Mouse (Mus musculus) thymus, postnatal 10 days (tissue): Measurements from ENCODE around the gene Mlf2.
"Not testable (repeated sequence)": the region's sequence is repeated elsewhere in the genome, so short reads cannot be mapped to it uniquely, and the experiment has no call there.

Experiments used
- DNase-seq, 2 experiments: peaks; one replicate each; pipeline ENCODE4 v3.0.0; 2021; ENCODE audit warnings: low spot score in 2 of 2

The Mlf2 gene

GRCm38 (mm10) chr6:124930754-124931524 is at the start of gene Mlf2:
Gene Mlf2, plus strand, starts transcription at chr6:124931386.
- peak; percentile 98 to 99 for DNase-seq

DNA sequence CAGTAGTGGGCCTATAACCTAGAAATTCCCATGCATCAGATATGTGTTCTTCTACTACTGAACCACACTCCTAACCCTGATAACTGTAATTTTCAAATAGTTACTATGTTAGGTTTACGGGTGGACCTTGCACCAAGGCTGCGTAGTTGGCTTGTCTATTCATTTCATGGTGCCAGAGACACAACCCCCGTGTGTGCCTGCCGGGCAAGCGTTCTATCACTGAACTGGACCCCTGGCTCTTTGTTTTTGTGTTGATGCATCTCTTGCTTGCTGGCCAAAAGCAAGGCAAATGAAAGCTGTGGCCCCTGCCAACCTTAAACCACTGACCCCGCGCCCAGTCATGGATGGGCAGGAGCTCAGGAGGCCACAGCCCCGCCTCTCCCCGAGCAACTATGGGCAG is 49.4 kb upstream of the Mlf2 start:
- DNase-seq = no peak

DNA sequence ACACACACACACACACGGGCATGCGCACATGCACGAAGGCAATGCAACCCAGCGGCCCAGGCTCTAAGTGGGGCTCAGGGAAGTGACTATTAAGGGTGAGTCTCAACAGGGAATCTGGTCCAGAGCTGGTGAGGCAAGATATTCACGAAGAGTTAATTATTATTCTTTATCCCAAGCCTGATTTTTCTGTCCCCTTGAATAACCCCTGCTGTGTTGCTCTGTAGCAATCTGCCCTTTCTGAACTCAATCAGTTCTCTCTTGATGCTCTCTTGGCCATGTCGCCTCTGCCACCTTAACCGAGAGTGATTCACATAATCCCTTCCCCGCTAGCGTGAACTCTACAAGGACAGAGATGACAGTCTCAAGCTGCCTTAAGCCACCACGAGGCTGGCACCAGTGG is 47.8 kb upstream of the Mlf2 start:
- no peak for DNase-seq

- peak; percentile 76 to 80 for DNase-seq
Measured at GRCm38 (mm10) chr6:124884714-124885500, 46.3 kb upstream of the Mlf2 start.

- peak; percentile 54 to 70 for DNase-seq
Measured at GRCm38 (mm10) chr6:124885956-124886381, 45.2 kb upstream of the Mlf2 start.

DNA sequence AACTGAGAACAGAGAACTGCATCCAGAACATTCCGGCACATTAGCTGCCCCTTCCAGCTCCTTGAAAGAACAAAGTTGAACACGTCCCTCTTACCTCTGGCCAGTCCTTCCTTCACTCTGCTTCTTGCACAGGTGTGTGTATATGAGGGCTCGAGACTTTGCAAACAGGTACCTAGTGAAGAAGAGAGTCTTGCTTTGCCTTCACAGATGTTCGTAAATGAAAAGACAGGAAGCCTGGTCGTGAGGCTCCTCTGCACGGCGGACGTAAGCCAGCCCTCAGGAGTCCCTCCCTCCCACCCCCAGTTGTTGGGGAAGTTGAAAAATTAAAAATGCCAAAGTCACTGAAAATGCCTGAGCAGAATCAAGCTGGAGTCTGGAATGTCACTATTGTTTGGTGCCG is 43.2 kb upstream of the Mlf2 start, which contains the start of gene Cd4:
Gene Cd4, minus strand, starts transcription at position 236 of the 400 bp plus-strand sequence.
- DNase-seq = peak; percentile 57 to 65

DNA sequence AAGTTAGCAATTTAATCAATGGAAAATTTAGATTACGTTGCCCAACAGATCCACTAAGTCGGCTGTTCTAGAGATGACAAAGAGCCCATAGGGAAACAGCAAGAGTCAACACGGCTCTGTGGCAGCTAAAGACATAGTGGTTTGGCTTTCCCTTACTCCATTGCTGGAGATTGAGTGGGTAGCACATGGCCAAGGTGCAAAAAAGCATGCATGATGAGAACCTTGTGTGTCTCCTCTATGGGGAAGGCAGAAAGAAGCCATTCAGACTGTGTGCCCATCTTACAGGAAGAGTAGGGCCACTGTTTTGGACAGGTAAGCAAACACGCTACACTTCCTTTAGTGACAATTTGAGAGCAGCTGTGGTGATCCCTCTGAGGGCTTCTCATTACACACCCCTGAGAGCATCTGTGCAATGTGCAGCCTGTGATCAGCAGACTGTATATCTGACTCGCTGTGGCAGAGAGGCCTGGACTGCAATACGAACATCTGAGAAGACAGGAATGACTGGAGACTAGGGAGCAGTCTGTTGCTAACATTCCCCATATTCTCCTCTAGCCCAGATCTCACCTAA is 42.5 kb upstream of the Mlf2 start:
- no peak for DNase-seq

DNA sequence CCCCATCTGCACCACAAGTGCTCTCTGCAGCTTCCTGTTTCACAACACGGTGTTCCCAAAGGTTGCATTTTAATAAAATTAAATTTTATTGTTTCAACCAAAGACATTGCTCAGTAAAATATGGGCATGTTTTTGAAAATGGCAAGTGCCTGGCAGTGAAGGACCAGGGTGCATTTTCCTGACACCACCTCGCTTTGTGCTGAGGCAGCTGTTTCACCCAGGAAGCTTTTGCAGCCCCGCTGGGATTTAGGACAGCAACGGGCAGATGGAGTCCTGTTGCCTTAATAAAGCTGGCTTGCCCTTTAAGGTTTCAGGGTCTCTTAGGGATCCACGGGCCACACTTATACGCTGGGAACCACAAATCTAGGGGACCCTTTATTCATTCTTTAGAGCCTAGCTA is 40.2 kb upstream of the Mlf2 start:
- DNase-seq = no peak

DNA sequence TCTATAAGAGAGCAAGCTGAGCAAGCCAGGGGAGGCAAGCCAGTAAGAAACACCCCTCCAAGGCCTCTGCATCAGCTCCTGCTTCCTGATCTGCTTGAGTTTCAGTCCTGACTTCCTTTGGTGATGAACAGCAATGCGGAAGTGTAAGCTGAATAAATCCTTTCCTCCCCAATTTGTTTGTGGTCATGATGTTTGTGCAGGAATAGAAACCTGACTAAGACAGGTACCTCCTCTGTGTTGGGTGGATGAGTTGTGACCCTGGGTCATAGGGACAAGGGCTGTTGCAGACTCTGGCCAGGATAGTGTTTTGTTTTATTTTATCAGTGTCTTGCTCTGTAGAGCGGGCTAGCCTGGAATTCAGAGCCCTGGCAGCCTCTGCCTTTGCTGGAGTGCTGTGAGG is 37.1 kb upstream of the Mlf2 start:
- not testable (repeated sequence) for DNase-seq

DNA sequence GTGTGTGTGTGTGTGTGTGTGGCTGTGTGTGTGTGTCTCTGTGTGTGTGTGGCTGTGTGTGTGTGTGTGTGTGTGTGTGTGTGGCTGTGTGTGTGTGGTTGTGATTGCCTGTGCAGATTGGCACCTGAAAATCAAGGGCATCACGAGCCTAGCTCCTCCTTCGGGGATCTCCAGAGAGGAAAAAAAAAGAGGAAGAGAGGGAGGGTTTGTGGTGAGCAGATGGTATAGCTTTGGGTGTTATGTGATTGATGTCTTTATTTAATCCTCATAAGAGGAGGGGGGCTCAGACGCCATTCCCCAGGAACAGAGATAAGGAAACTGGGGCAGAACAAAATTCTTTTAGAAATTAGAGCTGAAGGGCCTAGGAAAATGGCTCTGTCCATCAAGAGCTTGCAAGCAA is 32.8 kb upstream of the Mlf2 start:
- no peak for DNase-seq

DNA sequence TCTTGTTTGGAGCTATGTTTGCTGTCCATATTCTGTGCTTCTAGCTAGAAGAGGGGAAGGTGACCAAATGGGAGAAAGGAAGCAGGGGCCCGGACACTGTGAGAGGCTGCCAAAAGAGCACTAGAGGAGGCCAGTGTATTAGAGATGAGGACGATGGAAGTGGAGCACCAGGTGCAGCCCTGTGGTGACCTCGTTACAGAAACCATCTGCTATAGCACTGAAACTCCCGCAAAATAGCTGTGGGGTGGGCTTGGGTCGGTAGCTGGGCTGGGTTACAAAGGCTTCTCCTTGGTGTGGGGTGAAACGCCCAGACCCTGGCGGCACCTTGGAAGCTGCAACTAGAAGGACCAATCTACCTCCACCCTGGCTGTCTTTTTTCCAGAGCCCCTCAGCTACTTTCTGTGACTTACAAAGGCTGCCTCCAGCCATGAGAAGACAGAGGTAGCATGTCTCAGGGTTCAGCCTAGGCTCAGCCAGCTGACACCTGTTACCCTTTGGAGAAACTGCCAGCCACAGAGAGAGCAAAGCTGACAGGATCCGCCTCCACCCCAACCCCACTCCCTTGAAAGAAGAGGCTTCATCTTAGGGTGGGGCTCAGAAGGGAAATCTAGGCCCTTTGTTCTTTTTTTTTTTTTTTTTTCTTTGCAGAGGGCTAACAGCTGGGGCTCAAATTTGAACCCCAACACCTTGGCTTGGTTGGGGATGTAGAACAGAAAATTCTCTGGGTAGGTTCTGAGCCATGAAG is 31.0 kb upstream of the Mlf2 start:
- peak; percentile 84 to 93 for DNase-seq

DNA sequence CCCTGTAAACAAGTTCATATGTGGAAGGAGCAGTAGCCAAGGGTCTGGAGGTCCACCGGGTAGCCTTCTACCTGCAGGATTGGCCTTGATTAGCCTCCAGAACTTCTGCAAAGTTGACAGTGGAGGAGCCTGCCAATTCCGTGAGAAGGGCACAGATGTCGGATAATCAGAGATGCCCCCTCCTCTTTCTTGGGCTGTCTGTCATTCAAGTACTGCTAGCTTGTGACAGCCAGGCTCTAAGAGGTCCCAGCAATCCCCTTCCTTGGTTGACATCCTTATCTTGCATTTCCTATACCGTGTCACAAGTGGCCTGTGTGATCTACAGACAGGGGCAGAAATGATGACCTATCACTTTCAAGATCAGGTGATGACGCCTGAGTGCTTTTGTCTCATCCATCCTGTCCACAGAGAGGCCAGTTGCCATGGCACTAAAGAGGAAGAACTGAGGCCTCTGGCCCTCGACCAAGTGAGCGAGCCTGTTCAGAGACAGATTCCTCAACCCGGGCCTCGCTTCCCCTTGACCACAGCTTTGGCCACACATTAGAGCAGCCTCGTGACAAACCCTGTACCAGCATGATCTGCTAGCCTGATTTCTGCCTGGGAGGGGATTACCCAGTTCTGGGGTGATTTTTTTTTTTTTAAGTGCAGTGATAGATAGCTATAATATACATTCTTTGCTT is 30.2 kb upstream of the Mlf2 start:
- no peak for DNase-seq

- no peak for DNase-seq
Measured at GRCm38 (mm10) chr6:124901851-124902250, 29.3 kb upstream of the Mlf2 start.

DNA sequence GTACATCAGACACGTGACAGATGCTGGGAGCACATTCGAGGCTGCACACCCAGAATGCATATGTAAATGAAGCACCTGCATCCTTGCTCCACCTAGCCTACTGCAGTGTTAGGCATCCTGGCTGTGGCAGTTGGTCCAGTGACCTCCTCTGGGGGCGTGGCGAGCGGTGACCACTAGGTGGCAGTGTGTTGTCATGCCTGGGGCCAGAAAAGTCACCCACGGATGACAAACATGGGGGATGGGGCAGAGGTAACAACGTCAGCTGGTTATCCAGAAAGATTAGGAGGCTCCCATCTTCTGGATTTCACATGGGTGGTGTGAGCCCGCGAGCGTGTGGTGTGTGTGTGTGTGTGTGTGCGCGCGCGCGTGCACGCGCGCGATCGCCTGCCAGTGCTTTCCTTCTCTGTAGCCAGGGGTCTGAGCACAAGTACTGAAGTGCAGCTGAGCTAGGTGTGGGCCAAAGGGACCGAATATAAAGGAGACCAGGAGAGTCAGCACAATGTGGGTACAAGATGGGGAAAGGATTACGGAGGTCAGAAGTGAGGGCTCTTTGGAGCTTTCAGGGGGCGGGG is 27.5 kb upstream of the Mlf2 start:
- peak; percentile 99 for DNase-seq

DNA sequence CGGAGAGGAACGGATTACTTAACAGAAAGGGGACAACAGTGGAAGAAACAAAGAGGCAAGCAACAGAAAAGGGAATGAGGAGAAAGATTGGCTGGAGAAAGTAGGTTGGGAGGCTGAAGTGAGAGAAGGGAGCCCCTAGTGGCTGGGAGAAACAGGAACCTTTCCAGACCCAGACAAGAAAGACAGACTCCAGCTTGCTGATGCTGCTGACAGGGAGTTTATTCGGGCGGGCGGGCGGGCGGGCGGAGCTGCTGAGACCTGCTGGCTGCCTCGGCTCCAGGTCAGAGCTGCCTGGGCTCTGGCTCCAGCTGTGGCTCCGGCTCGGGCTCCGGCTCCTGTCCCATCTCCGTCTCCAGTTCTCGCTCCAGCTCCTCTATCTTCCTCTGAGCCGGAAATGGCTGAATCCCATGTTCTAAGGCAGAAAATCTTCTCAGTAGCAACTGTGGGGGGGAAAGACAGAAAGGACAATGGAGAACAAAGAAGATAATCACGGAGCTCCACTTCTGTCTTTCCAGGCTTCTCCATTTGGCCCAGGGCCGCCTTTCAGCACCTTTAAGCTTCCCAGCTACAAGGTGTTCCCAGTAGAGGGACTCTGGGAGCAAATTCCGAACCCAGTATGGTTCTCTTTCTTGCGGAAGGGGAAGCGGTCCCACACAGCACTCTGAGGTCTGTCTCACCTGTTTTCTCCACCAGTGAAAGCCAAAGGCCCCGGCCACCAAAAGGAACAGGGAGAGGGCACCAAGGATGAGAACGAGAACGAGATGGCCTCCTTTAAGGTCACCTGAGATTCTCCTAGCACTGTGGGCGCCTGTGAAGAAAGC is 26.8 kb upstream of the Mlf2 start:
- DNase-seq = peak; percentile 63 to 71

DNA sequence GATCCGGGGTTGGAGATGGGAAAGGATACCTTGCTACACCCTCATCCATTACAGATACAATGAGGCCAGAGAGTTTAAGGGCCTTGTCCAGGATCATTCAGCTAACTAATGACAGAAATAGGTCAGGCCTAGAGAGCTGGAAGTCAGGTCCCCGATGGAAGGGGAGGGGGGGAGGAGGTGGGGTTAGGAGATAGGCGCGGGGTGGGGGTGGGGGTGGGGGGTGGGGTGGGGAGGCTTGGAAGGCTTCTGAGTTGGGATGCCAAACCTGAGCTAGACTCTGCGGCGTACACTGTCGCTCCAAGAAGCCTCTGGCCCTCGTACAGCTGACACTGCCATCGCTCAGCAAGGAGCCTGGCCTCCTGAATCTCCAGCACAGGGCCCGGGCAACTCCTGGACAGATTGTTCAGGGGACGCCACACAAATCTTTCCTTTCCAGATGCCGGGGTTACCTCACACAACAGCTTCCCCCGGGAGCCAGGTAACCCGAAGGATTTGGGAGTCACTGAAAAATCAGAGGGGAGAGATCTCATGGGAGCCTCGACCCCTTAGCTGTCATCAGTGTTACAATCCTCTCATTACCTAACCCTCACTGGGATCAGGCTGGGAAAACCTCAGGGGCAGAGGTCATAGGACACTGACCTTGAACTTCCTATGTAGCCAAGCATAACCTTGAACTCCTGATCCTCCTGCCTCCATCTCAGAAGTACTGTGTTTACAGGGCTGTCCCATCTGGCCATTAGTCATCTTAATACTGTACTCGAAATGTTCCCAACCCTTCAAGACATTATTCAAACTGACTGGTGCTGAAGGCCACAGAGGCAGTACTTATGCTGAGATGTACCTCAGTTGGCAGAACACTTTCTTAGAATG is 26.0 kb upstream of the Mlf2 start:
- DNase-seq = no peak

- DNase-seq = no peak
Measured at GRCm38 (mm10) chr6:124907767-124908166, 23.4 kb upstream of the Mlf2 start.

DNA sequence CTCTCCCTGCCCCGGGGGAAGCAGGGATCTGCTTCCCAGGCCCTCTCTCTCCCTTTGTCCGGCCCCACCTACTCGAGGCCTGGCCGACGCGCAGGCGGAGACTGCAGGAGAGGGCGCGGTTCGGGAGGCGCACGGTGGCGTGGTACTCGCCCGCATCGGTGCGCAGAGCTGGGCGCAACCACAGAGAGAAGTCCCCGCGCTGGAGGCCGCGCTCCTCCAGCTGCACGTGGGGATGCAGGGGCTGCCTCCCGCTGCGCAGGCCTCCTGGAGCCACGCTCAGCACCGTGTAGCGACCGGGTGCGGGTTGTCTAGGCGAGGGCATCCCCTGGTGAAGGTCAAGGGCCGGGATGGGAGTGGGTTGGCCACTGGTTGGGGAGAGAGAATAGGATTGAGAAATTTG is 21.2 kb upstream of the Mlf2 start:
- no peak for DNase-seq
